Mouse (Mus musculus): ENCODE data around the gene Lrrc2.

- TF ChIP-seq CTCF (IDR thresholded peaks at IDR 0.05; ENCODE audit: borderline replicate concordance, extremely low read depth, insufficient read depth, insufficient read length) (no peak), POLR2A (IDR thresholded peaks at IDR 0.05; ENCODE audit: borderline replicate concordance, extremely low read depth, insufficient read depth, insufficient read length, poor library complexity, severe bottlenecking) (no peak)
Measured at GRCm38 (mm10) chr9:110947900-110948299, 3.4 kb upstream of the Lrrc2 start.
